ENCODE assay signal across 14 mouse cellular contexts in genomic region chr13:37918336-37919261, GRCm38 (mm10).
DNase-seq lines count a peak whose midpoint lies in the region; ATAC-seq and TF ChIP-seq lines count a peak whose summit lies in the region.
"Had no signal": no experiment of that assay in that cellular context is flagged by ENCODE, and none has a peak within 500 bp of the region (broad histone marks: within the 10 kb centered on the region; RNA-seq: fewer than 3 reads in every experiment).

No protein-coding gene starts in this region.

- no peak overlapping the region for H3K4me2 ChIP-seq in lung, embryonic 16.5 days (ENCODE audit: low read depth, low read length)
- no peak overlapping the region for H3K4me2 ChIP-seq in midbrain, embryonic 15.5 days
- H3K4me2 ChIP-seq: forebrain, embryonic 12.5 days had no signal

- peak overlapping the region; percentile 17; the same call in 1 of the 2 replicates for H3K27ac ChIP-seq in gastrocnemius, adult 2 months
- peak overlapping the region; percentile 71 for H3K27ac ChIP-seq in lung, embryonic 16.5 days (ENCODE audit: low read length)
- no peak overlapping the region for H3K27ac ChIP-seq in cerebellum, adult 2 months (ENCODE audit: insufficient read depth, low read length)
- H3K27ac ChIP-seq in midbrain, embryonic 15.5 days, result no peak overlapping the region
- H3K27ac ChIP-seq: forebrain, embryonic 12.5 days had no signal

- H3K27me3 ChIP-seq in lung, embryonic 16.5 days (ENCODE audit: control insufficient read depth, insufficient read depth, low read depth, low read length), result no peaks in the 10 kb centered on the region
- no peaks in the 10 kb centered on the region; the same call in 1 of the 2 replicates for H3K27me3 ChIP-seq in cerebellum, adult 2 months (ENCODE audit: control insufficient read depth, insufficient read depth, low read length)
- H3K27me3 ChIP-seq in midbrain, embryonic 15.5 days (replicated peaks), result no peaks in the 10 kb centered on the region
- H3K27me3 ChIP-seq: forebrain, embryonic 12.5 days had no signal

- peaks cover 29% of the 10 kb centered on the region for H3K36me3 ChIP-seq in lung, embryonic 16.5 days (ENCODE audit: control insufficient read depth, insufficient read depth, low read length)
- H3K36me3 ChIP-seq in midbrain, embryonic 15.5 days (replicated peaks), result no peaks in the 10 kb centered on the region
- H3K36me3 ChIP-seq: forebrain, embryonic 12.5 days had no signal

- WGBS in lung, embryonic 16.5 days, result 61% methylated on average over 15 of the region's 15 CpGs
- 69% methylated on average over 15 of the region's 15 CpGs for WGBS in lung, adult 2 months
- 70% methylated on average over 15 of the region's 15 CpGs for WGBS in cerebellum, adult 2 months
- 84% methylated on average over 15 of the region's 15 CpGs for WGBS in midbrain, embryonic 15.5 days

- TF ChIP-seq POLR2A in lung, adult 2 months (IDR thresholded peaks at IDR 0.05; ENCODE audit: borderline replicate concordance, extremely low read depth, low read depth, low read length), result no peak
- no peak for TF ChIP-seq POLR2A in cerebellum, adult 2 months (IDR thresholded peaks at IDR 0.05; ENCODE audit: borderline replicate concordance, insufficient read depth, low read length)

- ATAC-seq in lung, embryonic 16.5 days (ENCODE audit: low read depth), result peak; percentile 89
- ATAC-seq in midbrain, embryonic 15.5 days (replicated peaks), result no peak

- peaks cover 8% of the 10 kb centered on the region for H3K4me1 ChIP-seq in lung, embryonic 16.5 days (replicated peaks; ENCODE audit: control insufficient read depth, insufficient read depth, low read length)
- H3K4me1 ChIP-seq in lung, adult 2 months (ENCODE audit: control insufficient read depth, insufficient read depth, low read length), result no peaks in the 10 kb centered on the region
- H3K4me1 ChIP-seq in cerebellum, adult 2 months (ENCODE audit: control insufficient read depth, insufficient read depth, low read length), result no peaks in the 10 kb centered on the region
- no peaks in the 10 kb centered on the region for H3K4me1 ChIP-seq in midbrain, embryonic 15.5 days
- H3K4me1 ChIP-seq: forebrain, embryonic 12.5 days had no signal

- no peak overlapping the region for H3K9ac ChIP-seq in lung, embryonic 16.5 days (ENCODE audit: low read length)
- no peak overlapping the region for H3K9ac ChIP-seq in midbrain, embryonic 15.5 days
- H3K9ac ChIP-seq: forebrain, embryonic 12.5 days had no signal

- intact Hi-C loops in gastrocnemius, adult 2 months (cut with DNase I), result no loop called here

- no peak for TF ChIP-seq CTCF in gastrocnemius, adult 2 months (IDR thresholded peaks at IDR 0.05)
- TF ChIP-seq CTCF in lung, adult 2 months (IDR thresholded peaks at IDR 0.05; ENCODE audit: insufficient read depth, low read length), result no peak
- TF ChIP-seq CTCF in cerebellum, adult 2 months (IDR thresholded peaks at IDR 0.05; ENCODE audit: borderline replicate concordance, insufficient read depth, low read depth, low read length), result no peak

- no peaks in the 10 kb centered on the region for H3K9me3 ChIP-seq in lung, embryonic 16.5 days (ENCODE audit: control insufficient read depth, low read length)
- H3K9me3 ChIP-seq in midbrain, embryonic 15.5 days, result no peaks in the 10 kb centered on the region
- H3K9me3 ChIP-seq: forebrain, embryonic 12.5 days had no signal

- H3K4me3 ChIP-seq in gastrocnemius, adult 2 months, result no peak overlapping the region
- no peak overlapping the region for H3K4me3 ChIP-seq in lung, embryonic 16.5 days (ENCODE audit: low read length)
- no peak overlapping the region for H3K4me3 ChIP-seq in lung, adult 2 months (replicated peaks; ENCODE audit: extremely low read depth, low read depth, low read length)
- H3K4me3 ChIP-seq in cerebellum, adult 2 months (replicated peaks; ENCODE audit: insufficient read depth, low read depth, low read length), result no peak overlapping the region
- no peak overlapping the region for H3K4me3 ChIP-seq in midbrain, embryonic 15.5 days
- H3K4me3 ChIP-seq: forebrain, embryonic 12.5 days had no signal

- no peak for DNase-seq in gastrocnemius, adult 2 months
- no peak for DNase-seq in gastrocnemius, adult 8-10 months (ENCODE audit: low spot score in 2 of 2)
- no peak for DNase-seq in lung, adult 2 months
- DNase-seq in kidney, postnatal 10 days, result peak; percentile 47
- no peak for DNase-seq in cerebellum, adult 2 months
- DNase-seq in ovary, postnatal 36 days (ENCODE audit: low spot score), result no peak
- DNase-seq: adrenal gland, postnatal 14 days; cerebellum, postnatal 14 days; heart, postnatal 14 days; midbrain, embryonic 14.5 days; thymus, postnatal 14 days had no signal

Comparison
In these comparisons a context has a peak if more than half of its experiments do, and no peak if none do; other contexts are left out.
1. H3K27ac ChIP-seq: peak in gastrocnemius, adult 2 months (single experiment) and lung, embryonic 16.5 days (single experiment); none in cerebellum, adult 2 months (single experiment) and midbrain, embryonic 15.5 days (single experiment).